In genomic region chr12:32086874-32087273, GRCm38 (mm10) we compare ENCODE assay signal across 21 mouse cellular contexts. TPM values are rescaled to one million over a fixed set of nuclear protein-coding genes. Genes with fewer than 3 reads are reported as not detected.
DNase-seq lines count a peak whose midpoint lies in the region; ATAC-seq lines count a peak whose summit lies in the region.
"Had no signal": no experiment of that assay in that cellular context is flagged by ENCODE, and none has a peak within 500 bp of the region (broad histone marks: within the 10 kb centered on the region; RNA-seq: fewer than 3 reads in every experiment).

No protein-coding gene starts in this region.

- 51% methylated on average over 3 of the region's 3 CpGs for WGBS in liver, embryonic 15.5 days (ENCODE audit: insufficient replicate concordance)

- H3K9me3 ChIP-seq in liver, embryonic 15.5 days (replicated peaks) = no peaks in the 10 kb centered on the region
- H3K9me3 ChIP-seq: heart, embryonic 15.5 days had no signal

- peaks cover 47% of the 10 kb centered on the region for H3K4me1 ChIP-seq in liver, embryonic 15.5 days (replicated peaks)
- H3K4me1 ChIP-seq: embryonic facial prominence, embryonic 10.5 days; heart, embryonic 15.5 days had no signal

- no peak overlapping the region for H3K9ac ChIP-seq in liver, embryonic 15.5 days
- H3K9ac ChIP-seq: heart, embryonic 15.5 days; hindbrain, embryonic 14.5 days had no signal

- H3K27ac ChIP-seq in liver, embryonic 15.5 days (replicated peaks) = peak overlapping the region; percentile 31; the same call in 1 of the 2 replicates
- H3K27ac ChIP-seq: embryonic facial prominence, embryonic 10.5 days; heart, adult 2 months; heart, embryonic 15.5 days; hindbrain, embryonic 14.5 days had no signal

- H3K4me2 ChIP-seq in liver, embryonic 15.5 days = peak overlapping the region; percentile 17
- H3K4me2 ChIP-seq: heart, embryonic 11.5 days; heart, embryonic 15.5 days; hindbrain, embryonic 14.5 days had no signal

- H3K4me3 ChIP-seq in liver, embryonic 15.5 days (replicated peaks) = no peak overlapping the region
- H3K4me3 ChIP-seq: embryonic facial prominence, embryonic 10.5 days; erythroblast, embryonic 14.5 days; heart, adult 2 months; heart, embryonic 15.5 days had no signal

- peak; percentile 91 for ATAC-seq in erythroid progenitor cell, adult 5-6 weeks (replicated peaks; ENCODE audit: low FRiP score, poor library complexity, severe bottlenecking)
- no peak for ATAC-seq in liver, embryonic 15.5 days (ENCODE audit: insufficient read depth)
- ATAC-seq in megakaryocyte-erythroid progenitor cell, adult 5-6 weeks (replicated peaks; ENCODE audit: low FRiP score, low TSS enrichment, poor library complexity, severe bottlenecking) = peak; percentile 82
- ATAC-seq: forebrain, embryonic 16.5 days had no signal

- peak; percentile 11 for DNase-seq in spleen, adult 12 weeks (ENCODE audit: low spot score)
- DNase-seq in spleen, postnatal 14 days (ENCODE audit: low spot score in 2 of 2) = no peak
- DNase-seq in lung, postnatal 14 days = no peak
- DNase-seq in layer of hippocampus, adult 11-12 months (ENCODE audit: low spot score) = no peak
- DNase-seq in kidney, postnatal 25 days = no peak
- DNase-seq: adrenal gland, postnatal 14 days; cerebellum, adult 11-12 months; cerebellum, postnatal 10 days; gastrocnemius, postnatal 14 days; heart, adult 2 months; heart, postnatal 14 days had no signal

- H3K36me3 ChIP-seq in liver, embryonic 15.5 days (replicated peaks) = peaks cover 11% of the 10 kb centered on the region
- H3K36me3 ChIP-seq: embryonic facial prominence, embryonic 10.5 days; G1E; heart, embryonic 15.5 days had no signal

- H3K27me3 ChIP-seq in liver, embryonic 15.5 days = no peaks in the 10 kb centered on the region
- H3K27me3 ChIP-seq: heart, embryonic 15.5 days had no signal

RNA-seq across cellular contexts. Expression of gene Prkar2b, which starts 25.8 kb away (rescaled TPM):
- total RNA-seq in erythroid progenitor cell, adult 5-6 weeks (2015; ENCODE audit: low replicate concordance) = 160 and 200 TPM in 2 replicates
- 154 and 188 TPM in 2 replicates for total RNA-seq in erythroid progenitor cell, adult 5-6 weeks (2017; ENCODE audit: low replicate concordance)
- 66.8 and 70.4 TPM in 2 replicates for polyA plus RNA-seq in liver, embryonic 15.5 days (2015; fragmentation: Nextera tagmentation; extraction: Ambion mirVana)
- 106 and 110 TPM in 2 replicates for total RNA-seq in megakaryocyte-erythroid progenitor cell, adult 5-6 weeks (2014; fragmentation: Nextera tagmentation)
- total RNA-seq in megakaryocyte-erythroid progenitor cell, adult 5-6 weeks (2017) = 158 and 172 TPM in 2 replicates
